Mouse (Mus musculus): Measurements from ENCODE around the gene Prr12. TPM values are rescaled to one million over a fixed set of nuclear protein-coding genes. Genes with fewer than 3 reads are reported as not detected.

Gene Prr12
- polyA plus RNA-seq, 1 experiment, result 15.9 TPM

- H3K4me3 ChIP-seq (replicated peaks; ENCODE audit: extremely low read depth, low read depth, low read length), result no peak overlapping the region
- 24% methylated on average over 6 of the region's 6 CpGs for WGBS
- DNase-seq, result peak; percentile 88
- H3K4me1 ChIP-seq (ENCODE audit: control insufficient read depth, insufficient read depth, low read length), result peaks cover 5% of the 10 kb centered on the region
- TF ChIP-seq CTCF (IDR thresholded peaks at IDR 0.05; ENCODE audit: insufficient read depth, low read length), result peak; percentile 95
- no peak for TF ChIP-seq POLR2A (IDR thresholded peaks at IDR 0.05; ENCODE audit: borderline replicate concordance, extremely low read depth, low read depth, low read length)
Observed at GRCm38 (mm10) chr7:44983085-44983484, 69.6 kb downstream of the Prr12 start.

DNA sequence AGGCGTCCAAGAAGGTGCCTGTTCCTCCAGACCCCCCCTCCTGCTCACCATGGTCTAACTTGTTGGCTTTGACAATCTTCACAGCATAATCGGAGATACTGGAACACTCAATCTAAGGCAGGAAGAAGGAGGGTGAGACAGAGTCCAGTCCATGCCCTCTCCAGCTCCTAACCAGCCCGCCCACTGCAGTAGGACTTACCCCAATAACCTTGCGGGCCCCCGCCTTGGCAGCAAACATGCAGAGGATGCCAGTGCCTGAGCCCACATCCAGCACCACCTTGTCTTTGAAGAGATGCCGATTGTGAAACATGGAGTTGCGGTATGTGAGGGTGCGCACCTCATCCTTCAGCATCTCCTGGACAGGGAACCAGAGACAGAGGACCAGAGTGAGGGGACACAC lies 71.1 kb downstream of the Prr12 start:
- TF ChIP-seq POLR2A (IDR thresholded peaks at IDR 0.05; ENCODE audit: borderline replicate concordance, extremely low read depth, low read depth, low read length), result no peak
- no peak for TF ChIP-seq CTCF (IDR thresholded peaks at IDR 0.05; ENCODE audit: insufficient read depth, low read length)
- DNase-seq, result no peak
- WGBS, result 91% methylated on average over 8 of the region's 8 CpGs
- Histone ChIP-seq H3K4me3 (replicated peaks; ENCODE audit: extremely low read depth, low read depth, low read length) (no peak overlapping the region), H3K4me1 (ENCODE audit: control insufficient read depth, insufficient read depth, low read length) (no peaks in the 10 kb centered on the region; the same call in 1 of the 2 replicates)

- no peak for DNase-seq
- 85% methylated on average over 3 of the region's 3 CpGs for WGBS
- H3K4me3 ChIP-seq (replicated peaks; ENCODE audit: extremely low read depth, low read depth, low read length), result no peak overlapping the region
- TF ChIP-seq POLR2A (IDR thresholded peaks at IDR 0.05; ENCODE audit: borderline replicate concordance, extremely low read depth, low read depth, low read length), result no peak
- H3K4me1 ChIP-seq (ENCODE audit: control insufficient read depth, insufficient read depth, low read length), result peaks cover 3% of the 10 kb centered on the region; the same call in 1 of the 2 replicates
Observed at GRCm38 (mm10) chr7:44978300-44978699, 74.4 kb downstream of the Prr12 start.

Other genes with a start within 250 kb of the Prr12 start
- gene Nup62, start 236.8 kb downstream of the Prr12 start, polyA plus RNA-seq (2012; rRNA removed), result 42.9 and 44.1 TPM in 2 replicates
- gene Il4i1, start 236.5 kb downstream of the Prr12 start, polyA plus RNA-seq (2012; rRNA removed), result 6.5 and 7.6 TPM in 2 replicates
- 191 and 231 TPM in 2 replicates for gene Atf5, start 236.2 kb downstream of the Prr12 start, polyA plus RNA-seq (2012; rRNA removed)
- 96.6 and 130 TPM in 2 replicates for gene Akt1s1, start 203.9 kb downstream of the Prr12 start, polyA plus RNA-seq (2012; rRNA removed)
- 95.7 and 114 TPM in 2 replicates for gene Tbc1d17, start 203.8 kb downstream of the Prr12 start, polyA plus RNA-seq (2012; rRNA removed)
- 57.2 and 62.0 TPM in 2 replicates for gene Pnkp, start 195.7 kb downstream of the Prr12 start, polyA plus RNA-seq (2012; rRNA removed)
- 274 and 280 TPM in 2 replicates for gene Ptov1, start 183.1 kb downstream of the Prr12 start, polyA plus RNA-seq (2012; rRNA removed)
- gene Med25, start 160.2 kb downstream of the Prr12 start, polyA plus RNA-seq (2012; rRNA removed), result 133 and 233 TPM in 2 replicates
- gene Fuz, start 156.8 kb downstream of the Prr12 start, polyA plus RNA-seq (2012; rRNA removed), result 77.8 and 82.1 TPM in 2 replicates
- 94.8 and 101 TPM in 2 replicates for gene Ap2a1, start 123.4 kb downstream of the Prr12 start, polyA plus RNA-seq (2012; rRNA removed)
- 0.16 TPM in 1 of 2 replicates, not detected in the other for gene Tsks, start 109.7 kb downstream of the Prr12 start, polyA plus RNA-seq (2012; rRNA removed)
- 20.7 and 21.0 TPM in 2 replicates for gene Cpt1c, start 78.0 kb downstream of the Prr12 start, polyA plus RNA-seq (2012; rRNA removed)
- 71.0 and 97.7 TPM in 2 replicates for gene Prmt1, start 66.3 kb downstream of the Prr12 start, polyA plus RNA-seq (2012; rRNA removed)
- gene Irf3, start 55.2 kb downstream of the Prr12 start, polyA plus RNA-seq (2012; rRNA removed), result 125 and 130 TPM in 2 replicates
- gene Bcl2l12, start 54.2 kb downstream of the Prr12 start, polyA plus RNA-seq (2012; rRNA removed), result 37.1 and 38.3 TPM in 2 replicates
- gene Scaf1, start 36.5 kb downstream of the Prr12 start, polyA plus RNA-seq (2012; rRNA removed), result 76.2 and 76.8 TPM in 2 replicates
- 233 and 237 TPM in 2 replicates for gene Rras, start 34.9 kb downstream of the Prr12 start, polyA plus RNA-seq (2012; rRNA removed)
- 86.5 and 102 TPM in 2 replicates for gene Nosip, start 9.5 kb upstream of the Prr12 start, polyA plus RNA-seq (2012; rRNA removed)
- gene Prrg2, start 9.8 kb upstream of the Prr12 start, polyA plus RNA-seq (2012; rRNA removed), result 82.5 and 90.6 TPM in 2 replicates
- 172 and 174 TPM in 2 replicates for gene Rcn3, start 39.3 kb upstream of the Prr12 start, polyA plus RNA-seq (2012; rRNA removed)
- 112 and 120 TPM in 2 replicates for gene Fcgrt, start 51.0 kb upstream of the Prr12 start, polyA plus RNA-seq (2012; rRNA removed)
- gene Rps11, start 71.6 kb upstream of the Prr12 start, polyA plus RNA-seq (2012; rRNA removed), result 125 and 221 TPM in 2 replicates
- gene Rpl13a, start 75.9 kb upstream of the Prr12 start, polyA plus RNA-seq (2012; rRNA removed), result 1,255 and 1,630 TPM in 2 replicates
- gene Gm45713, start 83.3 kb upstream of the Prr12 start, polyA plus RNA-seq (2012; rRNA removed), result 3.1 TPM in 2 replicates
- 151 and 195 TPM in 2 replicates for gene Flt3l, start 83.6 kb upstream of the Prr12 start, polyA plus RNA-seq (2012; rRNA removed)
- gene Pih1d1, start 101.4 kb upstream of the Prr12 start, polyA plus RNA-seq (2012; rRNA removed), result 46.9 and 50.1 TPM in 2 replicates
- 48.6 and 58.5 TPM in 2 replicates for gene Aldh16a1, start 101.7 kb upstream of the Prr12 start, polyA plus RNA-seq (2012; rRNA removed)
- 2.4 and 2.7 TPM in 2 replicates for gene Slc17a7, start 111.1 kb upstream of the Prr12 start, polyA plus RNA-seq (2012; rRNA removed)
- 0.44 and 0.53 TPM in 2 replicates for gene Gfy, start 126.7 kb upstream of the Prr12 start, polyA plus RNA-seq (2012; rRNA removed)
- gene Pth2, start 128.1 kb upstream of the Prr12 start, polyA plus RNA-seq (2012; rRNA removed), result not detected in 2 replicates
- gene Ccdc155, start 152.0 kb upstream of the Prr12 start, polyA plus RNA-seq (2012; rRNA removed), result 3.3 and 4.1 TPM in 2 replicates
- 1.4 and 5.2 TPM in 2 replicates for gene Dkkl1, start 159.3 kb upstream of the Prr12 start, polyA plus RNA-seq (2012; rRNA removed)
- 37.6 and 44.1 TPM in 2 replicates for gene Tead2, start 162.9 kb upstream of the Prr12 start, polyA plus RNA-seq (2012; rRNA removed)
- gene Cd37, start 186.2 kb upstream of the Prr12 start, polyA plus RNA-seq (2012; rRNA removed), result 82.1 and 84.1 TPM in 2 replicates
- 0.12 TPM in 1 of 2 replicates, not detected in the other for gene Slc6a16, start 188.2 kb upstream of the Prr12 start, polyA plus RNA-seq (2012; rRNA removed)
- gene Slc6a21, start 224.6 kb upstream of the Prr12 start, polyA plus RNA-seq (2012; rRNA removed), result not detected in 2 replicates

All from lung, adult 2 months (tissue).